Mouse (Mus musculus): Measurements from ENCODE around the gene Psrc1. TPM values are rescaled to one million over a fixed set of nuclear protein-coding genes. Genes with fewer than 3 reads are reported as not detected.
A peak's percentile ranks its signal among the peaks of the same experiment; 100 is the strongest.

Psrc1 gene
- 10 to 100 TPM; 17.8 to 18.1 TPM for total RNA-seq (2021)
- long read RNA-seq, experiment 1, transcript Psrc1-202 (8 exons, 1,687 nt) = major isoform, 5 of 12 reads
- long read RNA-seq, experiment 1, partial matches to known transcripts = 0 of 12 reads
- long read RNA-seq, experiment 1, other reads (novel, unspliced or antisense) = 4 of 12 reads
- long read RNA-seq, experiment 2, partial matches to known transcripts = 2 of 10 reads
- long read RNA-seq, experiment 2, other reads (novel, unspliced or antisense) = 3 of 10 reads

GRCm38 (mm10) chr3:108383485-108384354, at the start of gene Psrc1:
Gene Psrc1 (plus strand): TSS chr3:108383839.
- peak; percentile 86 to 91 for DNase-seq (ENCODE audit: low spot score in 2 of 2)

GRCm38 (mm10) chr3:108336878-108337277, 46.8 kb upstream of the Psrc1 start:
- DNase-seq (ENCODE audit: low spot score in 2 of 2) = no peak

- DNase-seq (ENCODE audit: low spot score in 2 of 2) = no peak
Observed at GRCm38 (mm10) chr3:108341040-108341439, 42.6 kb upstream of the Psrc1 start.

- DNase-seq (ENCODE audit: low spot score in 2 of 2) = no peak
Observed at GRCm38 (mm10) chr3:108342185-108342584, 41.5 kb upstream of the Psrc1 start.

DNA sequence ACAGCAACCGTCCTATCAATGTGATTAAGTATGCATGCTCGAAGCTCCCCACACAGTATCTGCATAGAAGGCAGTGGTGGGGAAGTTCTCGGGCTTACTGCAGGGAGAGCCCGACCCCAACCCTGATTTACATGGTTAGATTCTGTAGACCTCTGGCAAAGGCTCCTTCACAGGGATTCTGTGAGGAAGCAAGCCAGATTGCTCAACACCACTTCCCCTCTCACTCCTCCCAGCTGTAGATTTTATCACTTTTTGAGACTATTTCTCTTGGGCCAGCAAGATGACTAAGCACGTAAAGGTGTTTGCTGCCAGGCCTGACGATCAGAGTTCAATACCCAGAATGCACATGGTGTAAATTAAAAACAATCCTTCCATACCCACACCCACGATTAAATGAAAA, 37.8 kb upstream of the Psrc1 start:
- DNase-seq (ENCODE audit: low spot score in 2 of 2) = no peak

DNA sequence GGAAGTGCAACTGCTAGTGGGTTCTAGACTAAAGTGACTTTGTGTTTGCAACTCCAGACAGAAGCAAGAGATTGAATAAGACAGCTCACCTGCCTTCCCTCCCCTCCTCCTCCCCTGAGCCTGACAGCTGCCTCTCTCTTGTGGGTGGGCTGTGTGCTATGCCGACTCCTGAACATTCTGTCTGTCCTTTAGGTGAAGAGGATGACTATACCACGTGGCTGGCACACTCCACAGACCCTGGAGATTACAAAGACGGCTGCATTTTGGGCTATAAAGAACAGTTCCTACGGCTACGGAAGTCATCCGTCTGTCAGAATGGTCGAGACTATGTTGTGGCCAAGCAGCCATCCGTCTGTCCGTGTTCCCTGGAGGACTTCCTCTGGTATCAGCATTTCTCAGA, 35.3 kb upstream of the Psrc1 start:
- DNase-seq (ENCODE audit: low spot score in 2 of 2) = no peak

- DNase-seq (ENCODE audit: low spot score in 2 of 2) = no peak
Observed at GRCm38 (mm10) chr3:108355245-108355644, 28.4 kb upstream of the Psrc1 start.

GRCm38 (mm10) chr3:108357051-108357450, 26.6 kb upstream of the Psrc1 start:
- no peak for DNase-seq (ENCODE audit: low spot score in 2 of 2)

DNA sequence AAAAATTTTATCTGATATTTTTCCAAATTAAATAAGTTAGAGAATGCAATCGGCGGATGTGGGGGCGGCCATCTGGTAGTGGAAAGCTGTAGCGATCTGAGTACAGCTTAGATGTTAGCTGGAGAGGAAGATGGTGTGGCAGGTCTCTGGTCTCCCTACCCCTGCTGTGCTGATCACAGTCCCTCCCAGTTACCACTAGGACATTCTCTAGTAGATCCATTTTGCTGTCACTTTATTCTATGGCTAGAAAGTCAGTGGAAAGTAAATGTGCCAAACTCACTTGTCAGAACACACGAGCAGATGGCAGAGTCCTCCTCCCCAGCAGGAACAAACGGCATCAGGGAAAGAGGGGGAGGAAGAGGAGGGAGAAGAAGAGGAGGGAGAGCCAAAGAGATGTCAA, 25.2 kb upstream of the Psrc1 start:
- peak; percentile 64 to 68 for DNase-seq (ENCODE audit: low spot score in 2 of 2)

GRCm38 (mm10) chr3:108360894-108361293, 22.7 kb upstream of the Psrc1 start:
- DNase-seq (ENCODE audit: low spot score in 2 of 2) = no peak

- no peak for DNase-seq (ENCODE audit: low spot score in 2 of 2)
Observed at GRCm38 (mm10) chr3:108363626-108364025, 20.0 kb upstream of the Psrc1 start.

DNA sequence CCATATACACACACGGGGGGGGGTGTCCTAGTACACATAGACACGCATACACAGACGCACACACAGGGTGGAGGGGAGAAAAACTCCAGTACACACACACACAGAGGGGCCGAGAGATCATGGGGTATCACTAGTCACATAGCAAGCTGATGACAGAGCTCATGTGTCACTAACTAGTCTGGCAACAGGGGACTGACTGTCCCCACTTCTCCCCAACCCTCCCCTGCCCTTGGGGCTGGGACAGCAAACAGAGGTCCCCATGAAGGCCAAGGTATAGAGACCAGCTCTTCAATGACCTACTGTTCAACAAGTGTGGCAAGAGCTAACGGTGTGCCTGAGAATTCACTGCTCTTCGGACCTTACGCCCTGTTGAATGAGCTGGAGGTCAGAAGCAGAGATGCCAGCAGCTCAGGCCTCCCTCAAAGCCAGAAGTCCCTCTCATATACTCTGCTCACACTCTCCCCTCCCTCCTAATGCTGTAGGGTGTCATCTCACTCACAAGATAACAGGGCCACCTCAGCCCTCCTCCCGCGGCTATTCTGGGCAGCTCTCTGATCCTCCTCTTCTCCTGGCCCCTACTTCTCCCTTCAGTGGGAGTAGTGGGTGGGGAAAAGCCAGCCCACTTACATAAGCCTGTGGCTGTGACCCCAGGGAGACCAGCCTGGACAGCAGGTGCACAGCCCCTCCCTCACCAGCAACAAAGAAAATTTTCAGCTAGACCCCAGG, 19.2 kb upstream of the Psrc1 start, which contains the start of gene Mybphl:
Mybphl (plus strand) TSS at position 642 of the 726 bp plus-strand sequence.
- no peak for DNase-seq (ENCODE audit: low spot score in 2 of 2)

DNA sequence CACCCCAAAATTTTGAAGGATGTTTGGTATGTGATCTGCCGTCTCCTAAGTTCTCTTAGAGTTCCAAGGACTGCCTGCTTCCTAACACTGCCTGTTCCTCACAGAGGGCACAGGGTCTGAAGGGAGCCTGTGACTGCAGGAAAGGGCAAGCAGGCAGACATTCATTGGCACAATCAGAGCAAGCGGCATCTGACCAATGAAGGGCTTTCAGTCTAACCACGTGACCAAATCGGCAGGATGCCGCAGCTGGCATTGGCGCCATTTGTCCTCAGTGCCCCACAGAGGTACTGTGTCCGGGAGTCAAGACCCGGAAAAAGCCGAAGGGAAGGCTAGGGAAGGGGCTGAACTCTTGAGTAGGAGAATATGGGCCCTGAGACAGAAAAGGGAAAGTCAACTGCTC, 16.5 kb upstream of the Psrc1 start:
- DNase-seq (ENCODE audit: low spot score in 2 of 2) = no peak

GRCm38 (mm10) chr3:108367828-108368227, 15.8 kb upstream of the Psrc1 start:
- no peak for DNase-seq (ENCODE audit: low spot score in 2 of 2)

DNA sequence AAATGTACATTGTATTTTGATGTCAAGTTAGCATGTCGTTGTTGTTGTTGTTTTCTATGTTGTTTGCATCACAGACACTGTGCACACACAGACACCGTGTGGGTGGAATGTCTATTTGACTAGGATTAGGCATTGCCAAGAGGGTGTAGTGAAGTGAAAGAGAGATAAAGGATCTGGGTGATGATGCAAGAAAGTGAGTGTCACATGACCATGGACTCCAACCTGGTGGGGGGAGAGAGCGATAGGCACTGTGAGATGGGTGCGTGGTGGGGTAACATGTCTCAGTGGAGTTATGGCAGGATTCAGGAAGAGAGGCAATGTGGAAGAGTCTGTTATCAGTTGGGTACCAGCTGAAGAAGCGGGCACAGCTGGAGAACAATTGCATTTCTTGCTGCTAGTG, 14.9 kb upstream of the Psrc1 start:
- no peak for DNase-seq (ENCODE audit: low spot score in 2 of 2)

DNA sequence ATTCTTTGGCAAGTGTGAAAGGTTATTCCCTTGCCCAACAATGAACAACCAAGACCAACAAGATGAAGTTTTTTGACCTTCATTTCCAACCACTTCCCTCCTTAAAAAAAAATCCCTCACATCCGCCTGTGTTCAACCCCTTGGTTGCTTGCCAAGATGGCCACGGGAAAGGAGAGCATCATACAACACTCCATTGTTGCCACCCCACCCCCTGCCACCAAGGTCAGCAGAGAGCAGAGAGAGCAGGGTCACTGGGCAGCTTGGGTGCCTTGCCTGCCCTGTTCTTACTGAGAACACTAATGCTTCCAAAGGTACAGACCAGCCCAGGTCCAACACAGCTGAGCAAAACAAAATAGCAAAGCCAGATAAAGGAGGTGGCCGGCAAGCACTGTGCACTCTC, 11.4 kb upstream of the Psrc1 start:
- no peak for DNase-seq (ENCODE audit: low spot score in 2 of 2)

GRCm38 (mm10) chr3:108372691-108373090, 10.9 kb upstream of the Psrc1 start:
- no peak for DNase-seq (ENCODE audit: low spot score in 2 of 2)

DNA sequence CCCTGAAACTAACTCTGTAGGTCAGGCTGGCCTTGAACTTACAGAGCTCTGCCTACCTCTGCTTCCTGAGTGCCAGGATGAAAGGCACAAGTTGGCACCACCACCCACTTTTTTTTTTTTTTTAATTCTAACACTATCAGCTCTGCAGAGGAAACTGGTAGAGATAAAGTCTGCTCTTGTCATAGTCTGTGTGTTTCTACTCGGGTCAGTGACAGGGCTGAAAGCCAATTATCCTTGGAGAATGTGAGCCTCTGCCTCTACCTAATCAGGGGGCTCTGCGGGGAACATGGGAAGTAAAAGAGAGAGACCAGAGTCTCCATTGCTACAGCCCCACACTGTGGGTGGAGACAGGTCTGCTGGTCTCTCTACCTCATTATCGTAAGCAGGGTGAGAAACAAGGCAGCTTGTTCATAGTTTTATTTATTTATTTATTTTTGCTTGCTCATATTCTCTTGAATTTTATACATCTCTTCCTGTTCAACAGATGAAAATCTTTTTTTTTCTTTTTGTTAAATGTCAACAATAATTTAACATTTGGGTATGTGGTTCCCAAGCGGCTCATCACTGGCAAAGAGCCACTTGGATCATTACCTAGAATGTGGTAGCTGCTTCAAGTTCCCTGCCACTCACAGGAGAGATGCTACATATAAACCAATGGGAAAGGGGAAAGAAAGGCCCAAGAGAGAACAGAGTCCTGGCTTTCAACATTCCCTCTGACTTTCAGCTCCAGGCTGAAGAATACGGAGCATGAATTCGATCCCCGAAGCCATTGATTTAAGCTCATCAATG, 4.6 kb upstream of the Psrc1 start:
- DNase-seq (ENCODE audit: low spot score in 2 of 2) = no peak

- DNase-seq (ENCODE audit: low spot score in 2 of 2) = no peak
Observed at GRCm38 (mm10) chr3:108380695-108381094, 2.9 kb upstream of the Psrc1 start.

DNA sequence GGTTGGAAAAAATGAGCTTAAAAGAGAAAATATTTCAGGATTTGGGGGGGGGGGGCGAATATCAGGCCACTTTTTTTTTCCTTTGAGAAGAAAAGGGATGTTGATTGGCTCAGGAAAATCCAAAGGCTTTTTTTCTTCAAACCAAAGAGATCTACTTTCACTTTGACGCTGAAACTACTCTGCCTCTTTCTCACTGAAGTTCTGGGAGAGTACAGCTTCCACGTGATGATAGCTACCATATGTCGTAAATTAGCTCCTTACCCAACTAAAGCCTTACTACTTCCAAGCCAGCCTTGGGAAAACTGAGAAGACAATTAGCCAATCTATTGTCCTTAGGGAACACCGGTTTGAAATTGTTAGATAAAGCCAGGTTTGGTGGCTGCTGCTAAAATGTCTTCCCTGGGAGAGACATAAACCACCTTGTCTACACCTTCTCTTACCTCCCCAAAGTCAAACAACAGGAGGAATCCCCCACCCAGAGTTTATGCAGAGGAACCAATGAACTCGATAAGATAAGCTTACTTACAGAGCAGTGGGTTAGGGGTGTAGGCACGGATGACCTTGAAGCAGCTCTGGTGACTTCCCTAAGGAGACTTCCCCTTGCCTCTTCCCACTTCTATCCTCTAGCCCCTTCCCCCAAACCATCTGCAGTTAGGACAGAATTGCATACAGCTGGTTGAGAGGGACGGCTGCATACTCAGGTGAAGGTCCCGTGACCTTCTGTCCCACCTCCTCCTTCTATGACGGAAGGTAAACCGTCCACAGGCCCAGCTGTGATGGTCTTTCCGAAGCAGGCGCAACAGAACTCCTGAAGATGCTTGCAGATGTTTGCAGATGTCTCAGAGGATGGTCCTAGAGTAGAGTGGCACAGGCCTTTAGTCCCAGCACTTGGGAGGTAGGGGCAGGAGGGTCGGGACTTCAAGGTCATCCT, 1.4 kb upstream of the Psrc1 start:
- DNase-seq (ENCODE audit: low spot score in 2 of 2) = no peak
